Mouse (Mus musculus) adrenal gland, postnatal 4 days (tissue): ENCODE measurements around the gene Mapk8ip2. TPM values are rescaled to one million over a fixed set of nuclear protein-coding genes. Genes with fewer than 3 reads are reported as not detected.
"Not testable (repeated sequence)": the region's sequence is repeated elsewhere in the genome, so short reads cannot be mapped to it uniquely, and the experiment has no call there.

Experiments
- DNase-seq, 2 experiments: peaks; one replicate each; pipeline ENCODE4 v3.0.0; 2021 to 2022; ENCODE audit warnings: low spot score in 2 of 2, mixed read lengths in 2 of 2
- long read RNA-seq, 2 experiments: library from polyadenylated mRNA; stranded (forward); transcript quantifications; one replicate each; pipeline ENCODE4 v2.0.0; 2021
- total RNA-seq, 2 experiments: library from RNA; stranded (reverse); gene quantifications; 2 replicates each; pipeline ENCODE4 v1.2.3; 2021

The Mapk8ip2 gene
- total RNA-seq, result 10 to 100 TPM; 20.4 to 22.1 TPM
- long read RNA-seq, experiment 1, full-length matches to known transcripts, result 9 of 13 reads
- long read RNA-seq, experiment 1, partial matches to known transcripts, result 2 of 13 reads
- long read RNA-seq, experiment 1, other reads (novel, unspliced or antisense), result 2 of 13 reads
- long read RNA-seq, experiment 2, full-length matches to known transcripts, result 8 of 24 reads
- long read RNA-seq, experiment 2, partial matches to known transcripts, result 14 of 24 reads
- long read RNA-seq, experiment 2, other reads (novel, unspliced or antisense), result 2 of 24 reads

DNA sequence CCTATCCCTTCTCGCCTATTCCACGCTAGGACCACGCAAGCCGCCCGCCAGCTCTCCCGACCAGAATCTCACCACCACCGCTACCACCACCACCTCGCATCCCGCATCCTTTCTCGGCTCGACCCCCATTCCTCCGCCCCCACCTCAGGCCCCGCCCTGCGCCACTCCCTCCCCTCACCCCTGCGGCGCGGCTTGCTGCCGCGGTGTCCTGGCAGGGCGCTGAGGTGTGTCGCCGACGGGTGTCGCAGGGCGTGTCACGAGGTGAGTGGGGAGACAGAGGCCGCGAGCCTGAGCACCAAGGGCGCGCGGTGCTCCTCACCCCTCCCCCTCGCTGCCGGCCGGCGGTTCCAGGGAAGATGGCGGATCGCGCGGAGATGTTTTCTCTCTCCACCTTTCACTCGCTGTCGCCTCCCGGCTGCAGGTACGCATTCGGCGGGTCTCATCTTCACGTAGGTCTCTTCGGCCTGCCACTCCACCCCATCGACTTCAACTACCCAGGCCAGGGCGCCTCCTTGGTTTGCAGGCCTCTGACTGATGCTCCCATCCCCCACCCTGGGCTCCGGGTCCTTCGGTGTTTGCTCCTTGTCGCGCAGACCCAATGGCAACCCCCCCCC, at the start of gene Mapk8ip2:
Gene Mapk8ip2 (plus strand): TSS at position 49 of the 614 bp plus-strand sequence.
- DNase-seq, result no peak

DNA sequence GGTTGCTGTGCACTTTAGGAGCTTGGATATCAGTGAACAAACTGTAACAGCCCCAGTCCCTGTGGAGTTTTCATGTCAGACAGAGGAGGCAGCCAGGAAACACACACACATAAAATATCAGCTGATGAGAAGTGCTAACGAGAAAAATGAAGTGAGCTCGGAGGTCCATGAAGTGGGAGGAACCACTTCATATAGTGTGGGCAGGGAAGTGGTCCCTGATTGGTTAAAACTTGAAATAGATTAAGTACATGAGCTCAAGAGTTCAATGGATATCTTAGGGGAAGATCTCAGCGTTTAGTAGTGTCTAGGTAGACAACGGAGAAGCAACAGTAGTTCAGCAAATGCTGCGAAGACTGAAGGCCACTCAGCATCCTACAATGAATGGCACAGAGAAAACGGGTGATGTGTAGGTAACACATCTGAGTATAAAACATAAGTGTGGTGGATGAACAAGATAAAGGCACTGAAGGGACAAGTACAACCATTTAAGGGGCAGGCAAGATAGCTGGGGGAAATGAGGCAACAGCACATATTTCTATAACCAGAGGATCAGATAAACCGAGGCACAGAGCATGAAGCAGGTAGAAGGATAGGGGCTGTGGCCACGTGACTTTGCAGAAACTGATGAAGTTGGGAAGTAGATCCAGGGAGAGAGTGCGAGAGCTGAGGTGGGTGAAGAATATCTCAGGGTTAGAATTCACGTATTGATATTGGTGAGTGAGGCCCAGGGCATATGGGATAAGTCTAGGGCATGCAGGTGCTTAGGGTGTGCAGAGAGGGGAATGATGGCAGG, 48.7 kb upstream of the Mapk8ip2 start:
- no peak for DNase-seq

DNA sequence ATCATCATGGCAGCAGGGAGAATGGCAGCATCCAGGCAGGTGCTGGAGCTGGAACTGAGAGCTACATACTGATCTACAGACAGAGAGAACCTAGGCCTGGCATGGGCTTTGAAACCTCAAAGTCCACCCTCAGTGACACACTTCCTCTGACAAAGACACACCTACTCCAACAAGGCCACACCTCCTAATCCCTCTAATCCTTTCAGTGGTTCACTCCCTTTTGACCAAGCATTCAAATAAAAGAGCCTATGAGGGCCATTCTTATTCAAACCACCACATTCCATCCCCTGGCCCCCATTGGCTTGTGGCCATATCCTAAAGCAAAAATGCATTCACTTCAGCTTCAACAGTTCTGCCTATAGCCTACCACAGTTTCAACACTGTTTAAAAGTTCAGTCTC, 47.0 kb upstream of the Mapk8ip2 start:
- DNase-seq, result no peak

DNA sequence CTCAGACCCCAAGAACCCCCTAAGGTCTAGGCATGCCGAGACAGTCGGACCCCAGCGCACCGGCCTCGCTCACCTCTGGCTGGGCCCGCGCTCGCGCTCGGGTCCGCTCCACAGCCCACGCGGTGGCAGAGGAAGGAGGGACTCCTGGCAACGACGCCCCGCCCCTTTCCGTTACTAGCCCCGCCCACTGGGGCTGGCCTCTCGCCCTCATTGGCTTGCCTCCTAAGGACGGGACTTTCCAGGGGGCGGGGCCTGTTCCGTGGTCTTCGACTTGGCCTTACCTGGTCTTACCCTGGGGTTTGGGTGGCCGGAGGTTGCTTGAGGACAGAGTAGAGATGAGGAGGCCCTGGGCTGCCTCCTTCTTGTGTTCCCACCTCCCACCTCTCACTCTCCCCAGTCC, 43.6 kb upstream of the Mapk8ip2 start, which contains the start of gene Syce3:
Gene Syce3 (minus strand): TSS at position 386 of the 400 bp plus-strand sequence.
- DNase-seq, result no peak

DNA sequence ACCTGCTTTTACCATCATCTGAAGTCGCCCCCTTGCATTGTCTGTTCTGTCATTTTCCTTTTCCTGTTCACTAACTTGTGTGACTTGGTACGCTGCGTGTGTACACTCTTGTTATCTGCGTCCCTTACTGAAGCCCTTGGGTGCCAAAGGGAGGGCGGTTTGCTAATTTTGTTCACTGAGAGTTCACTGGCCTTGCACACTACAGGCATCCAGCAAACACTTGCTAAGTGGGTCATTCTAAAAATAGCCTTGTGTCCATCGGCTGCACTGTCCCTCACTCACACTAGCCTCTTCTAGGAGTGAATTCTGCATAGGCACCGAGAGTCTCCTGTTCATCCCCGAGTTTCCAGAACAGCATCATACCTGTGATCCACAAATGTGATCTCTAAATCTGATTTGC, 38.4 kb upstream of the Mapk8ip2 start:
- no peak for DNase-seq

DNA sequence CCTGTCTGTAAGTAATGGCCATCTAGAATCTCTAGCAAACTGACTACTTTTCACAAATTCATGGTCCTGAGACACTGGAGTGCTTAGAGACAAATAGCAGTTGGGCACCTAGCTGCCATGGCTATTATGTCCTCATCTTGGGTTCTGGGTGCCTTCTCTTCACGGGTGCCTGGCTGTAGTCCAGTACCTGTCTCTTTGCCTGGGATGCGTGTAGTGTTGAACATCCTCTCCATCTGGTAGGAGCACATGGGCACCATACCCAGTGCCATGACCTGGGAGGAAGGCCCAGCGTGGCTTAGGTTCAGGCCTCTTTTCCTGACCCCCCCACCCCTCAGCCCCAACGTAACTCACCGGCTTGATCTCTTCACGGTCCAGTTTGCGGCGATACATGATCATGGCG, 31.8 kb upstream of the Mapk8ip2 start:
- DNase-seq, result no peak

DNA sequence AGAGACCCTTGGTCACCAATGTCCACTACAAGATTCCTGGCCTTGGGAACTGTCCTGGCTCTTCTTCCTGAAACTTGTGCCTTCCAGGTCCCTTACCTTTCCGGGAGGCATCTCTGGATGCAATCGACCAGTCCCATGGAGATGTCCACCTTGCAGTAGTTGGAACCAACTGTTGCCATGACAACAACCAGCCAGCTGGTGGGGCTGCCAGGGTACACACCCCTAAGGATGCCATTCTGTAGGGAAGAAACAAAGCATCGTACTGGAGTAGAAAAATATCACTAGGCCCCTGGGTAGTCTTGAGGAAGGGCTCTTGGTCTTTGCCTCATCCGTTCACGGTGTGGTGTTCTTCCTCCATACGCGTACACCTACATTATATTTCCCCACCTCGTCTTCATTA, 29.1 kb upstream of the Mapk8ip2 start:
- no peak for DNase-seq

DNA sequence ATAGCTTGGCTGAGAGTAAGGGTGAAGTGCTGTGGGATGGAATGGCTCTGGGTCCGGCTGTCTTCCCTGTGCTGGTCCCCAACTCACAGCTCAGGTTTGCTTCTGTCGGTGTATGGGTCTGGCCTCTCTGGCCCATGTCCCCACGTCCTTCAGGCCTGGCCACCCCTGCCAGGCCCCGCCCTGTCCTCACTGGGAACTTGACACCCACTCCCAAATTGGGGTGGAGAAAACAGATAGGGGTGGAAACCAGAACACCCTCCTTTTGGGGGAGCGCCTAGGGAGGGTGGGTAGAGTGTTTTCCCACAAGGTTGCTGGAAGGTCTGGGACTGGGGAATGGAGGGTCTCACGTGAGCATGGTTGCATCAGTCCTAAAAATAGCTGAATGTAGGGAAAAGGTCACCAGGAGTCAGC, 28.0 kb upstream of the Mapk8ip2 start, which contains the start of gene Cpt1b:
Gene Cpt1b (minus strand): TSS at position 153 of the 411 bp plus-strand sequence.
- no peak for DNase-seq

DNA sequence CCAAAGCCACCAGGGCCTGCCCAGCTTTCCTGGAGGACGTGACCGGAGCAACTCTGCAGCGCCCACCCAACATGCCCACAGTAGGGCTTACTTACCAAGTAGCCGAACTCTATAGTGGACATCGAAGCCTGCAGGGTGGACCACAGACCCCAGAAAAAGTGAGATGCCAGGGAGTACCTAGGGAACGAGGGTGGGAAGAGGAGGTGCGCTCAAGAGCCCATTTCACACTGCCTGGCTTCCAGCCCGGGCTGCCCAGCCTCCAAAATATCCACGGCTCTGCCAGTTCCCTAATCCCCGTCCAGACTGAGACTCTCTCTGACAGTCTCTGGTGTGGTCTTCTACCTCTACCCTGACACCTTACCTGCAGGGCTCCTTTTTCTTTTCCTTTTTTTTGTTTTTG, 27.0 kb upstream of the Mapk8ip2 start:
- DNase-seq, result no peak

DNA sequence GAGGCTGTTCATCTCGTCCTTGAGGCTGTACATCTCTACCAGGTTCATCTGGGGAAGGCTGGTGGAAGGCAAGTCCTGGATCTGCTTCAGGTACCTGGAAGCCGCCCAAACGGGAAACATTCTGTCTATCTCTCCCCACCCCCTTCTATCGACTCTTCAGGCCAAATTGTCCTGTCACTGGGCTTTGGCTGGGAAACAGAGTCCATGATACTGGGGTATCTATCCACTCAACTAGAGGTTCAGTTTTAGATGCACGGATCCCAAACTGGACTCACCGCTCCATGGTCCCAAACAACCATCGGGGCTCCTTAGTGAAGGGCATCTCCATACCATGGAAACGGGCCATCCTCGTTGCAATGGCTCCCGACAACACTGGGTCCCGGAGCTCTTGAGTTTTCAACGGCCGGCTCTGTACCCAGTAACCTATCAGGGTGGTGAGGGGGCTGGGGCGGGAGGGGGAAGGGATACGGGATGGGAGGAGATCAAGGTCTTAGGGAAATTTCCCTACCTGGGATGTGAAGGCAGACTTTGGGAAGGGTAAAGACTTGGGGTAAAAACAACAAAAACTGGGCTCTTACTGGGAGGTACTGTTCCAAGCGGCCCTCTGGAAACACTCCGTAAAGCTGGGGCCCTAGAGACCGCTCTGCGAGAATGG, 25.4 kb upstream of the Mapk8ip2 start:
- no peak for DNase-seq

DNA sequence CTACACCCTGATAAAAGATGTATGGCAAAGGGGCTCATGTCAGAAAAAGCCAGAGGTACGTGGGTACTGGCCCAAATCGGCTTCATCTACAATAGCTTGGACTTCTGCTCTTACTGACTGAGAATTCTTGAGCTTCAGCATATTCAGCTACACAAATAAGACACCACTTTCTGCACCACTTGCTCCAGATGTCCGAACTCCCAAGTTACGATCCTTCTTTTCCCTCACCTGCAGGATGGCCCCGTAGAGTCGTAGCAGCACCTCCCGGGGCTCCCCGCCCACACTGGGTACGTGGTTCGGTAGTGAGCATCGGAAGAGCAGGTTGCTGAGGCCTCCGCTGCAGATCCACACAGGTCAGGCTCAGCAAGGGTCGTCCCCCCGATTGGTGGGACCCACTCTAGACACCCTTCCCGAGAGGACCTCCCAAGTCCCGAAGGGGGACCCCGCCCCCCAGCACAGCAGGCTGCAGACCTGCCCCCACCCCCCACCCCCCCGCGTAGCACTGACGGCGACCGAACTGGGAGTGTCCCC, 24.8 kb upstream of the Mapk8ip2 start:
- no peak for DNase-seq

DNA sequence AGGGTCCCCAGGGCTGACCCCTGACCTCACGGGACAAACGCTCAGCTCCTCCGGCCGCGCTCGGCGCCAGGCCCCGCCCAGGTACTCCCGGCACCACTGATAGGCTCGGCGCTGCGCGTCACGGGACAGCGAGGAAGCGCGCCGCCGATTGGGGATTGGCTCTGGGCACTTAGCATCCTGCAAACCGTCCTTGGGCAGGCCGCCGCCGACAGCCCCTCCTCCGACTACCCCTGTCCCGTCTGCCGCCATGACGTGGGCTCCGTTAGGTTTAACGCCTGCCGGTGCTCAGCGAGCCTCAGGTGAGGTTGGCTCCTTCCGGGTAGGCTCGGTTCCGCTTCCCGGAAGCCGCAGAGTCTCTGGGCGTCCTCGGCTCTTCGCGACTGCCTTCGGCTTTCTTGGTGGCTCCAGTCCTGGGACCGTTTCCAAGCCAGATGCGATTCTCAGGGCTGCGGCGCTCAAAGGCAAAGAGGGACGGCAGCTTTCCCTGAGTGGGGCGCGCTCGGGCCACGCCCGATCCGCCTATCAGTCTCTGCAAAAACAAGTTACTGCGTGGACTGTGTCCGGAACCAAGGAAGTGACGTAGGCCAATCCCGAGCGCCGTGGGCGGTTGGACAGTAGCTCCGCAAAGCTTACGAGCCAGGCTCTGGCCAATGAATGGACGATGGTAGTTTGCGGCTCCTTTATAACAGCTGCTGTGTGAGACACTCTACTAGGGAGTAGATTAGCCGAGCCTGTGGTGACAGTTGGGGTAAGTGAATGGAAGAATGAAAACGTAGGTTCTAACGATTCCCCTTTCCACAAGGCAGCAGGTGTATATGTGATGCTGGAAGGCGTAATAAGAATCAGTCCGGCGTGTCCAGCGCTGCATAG, 24.1 kb upstream of the Mapk8ip2 start, which contains the start of the genes C730034F03Rik, Gm44502 and Chkb:
Gene C730034F03Rik (plus strand): TSS at position 238 of the 870 bp plus-strand sequence.
Gene Gm44502 (minus strand): TSS at position 345 of the 870 bp plus-strand sequence.
Gene Chkb (minus strand): TSS at position 557 of the 870 bp plus-strand sequence.
- DNase-seq, result peak; percentile 76 to 80

DNA sequence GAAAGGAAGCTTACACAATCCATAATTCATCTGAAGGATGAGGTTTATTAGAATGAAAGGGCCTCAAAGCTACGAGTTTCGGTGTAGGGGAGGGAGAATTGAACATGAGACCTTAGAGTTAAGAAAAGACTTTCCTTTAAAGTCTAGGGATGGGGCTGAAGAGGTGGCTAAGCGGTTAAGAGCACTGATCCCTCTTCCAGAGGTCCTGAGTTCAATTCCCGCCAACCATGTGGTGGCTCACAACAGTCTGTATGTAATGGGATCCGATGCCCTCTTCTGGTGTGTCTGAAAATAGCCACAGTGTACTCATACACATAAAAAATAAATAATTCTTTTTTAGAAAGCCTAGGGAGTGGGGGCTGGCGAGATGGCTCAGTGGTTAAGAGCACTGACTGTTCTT, 23.4 kb upstream of the Mapk8ip2 start:
- DNase-seq, result no peak

DNA sequence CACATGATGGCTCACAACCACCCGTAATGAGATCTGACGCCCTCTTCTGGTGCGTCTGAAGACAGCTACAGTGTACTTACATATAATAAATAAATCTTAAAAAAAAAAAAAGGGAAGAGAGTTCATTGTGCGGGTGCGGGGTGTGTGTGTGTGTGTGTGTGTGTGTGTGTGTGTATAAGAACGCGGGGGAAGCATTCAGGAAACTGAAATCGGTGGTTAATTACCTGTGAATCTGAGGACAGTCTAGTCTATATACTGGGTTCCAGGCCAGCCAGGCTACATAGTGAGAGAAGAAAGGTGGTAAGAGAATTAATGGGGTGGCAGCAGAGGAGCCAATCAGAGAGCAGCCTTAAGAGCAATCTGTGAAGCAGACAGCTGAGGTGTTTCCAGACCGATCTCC, 22.9 kb upstream of the Mapk8ip2 start:
- not testable (repeated sequence) for DNase-seq

DNA sequence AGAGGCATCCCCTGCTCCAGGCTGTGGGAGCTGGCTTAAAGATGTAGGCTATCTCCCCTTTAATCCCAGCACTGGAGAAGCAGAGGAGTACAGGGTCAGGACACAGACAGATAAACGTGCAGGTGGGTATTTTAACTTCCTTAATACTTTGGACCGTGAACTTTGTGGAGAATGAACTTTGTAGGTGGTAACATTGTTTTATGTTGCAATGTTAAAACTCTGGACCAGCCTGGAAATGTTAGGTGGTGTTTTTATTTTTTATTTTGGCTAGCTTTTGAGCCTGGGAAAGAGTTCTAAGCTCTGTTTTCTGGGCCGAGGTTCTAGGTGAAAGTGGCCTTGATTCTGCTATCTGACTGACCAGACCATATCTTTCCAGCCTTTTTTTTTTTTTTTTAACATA, 22.4 kb upstream of the Mapk8ip2 start:
- DNase-seq, result no peak

DNA sequence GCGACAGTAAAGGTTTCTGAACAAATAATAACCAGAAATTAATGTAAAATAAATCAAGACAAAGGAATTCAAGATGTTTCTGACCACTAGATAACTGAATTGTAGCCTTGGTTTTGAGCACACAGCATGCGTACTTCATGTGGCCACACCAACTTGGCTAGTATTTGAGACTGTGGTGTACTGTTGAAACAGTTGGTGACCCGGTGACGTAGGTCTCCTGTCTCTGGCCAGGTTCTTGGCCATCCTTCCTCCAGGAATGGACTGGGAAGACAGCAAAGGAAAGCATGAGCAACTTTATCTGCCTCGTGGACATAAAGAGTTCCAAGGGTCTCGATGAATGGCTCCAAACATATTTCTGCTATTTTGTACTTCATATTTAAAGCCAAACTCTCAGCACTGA, 21.9 kb upstream of the Mapk8ip2 start:
- DNase-seq, result no peak

DNA sequence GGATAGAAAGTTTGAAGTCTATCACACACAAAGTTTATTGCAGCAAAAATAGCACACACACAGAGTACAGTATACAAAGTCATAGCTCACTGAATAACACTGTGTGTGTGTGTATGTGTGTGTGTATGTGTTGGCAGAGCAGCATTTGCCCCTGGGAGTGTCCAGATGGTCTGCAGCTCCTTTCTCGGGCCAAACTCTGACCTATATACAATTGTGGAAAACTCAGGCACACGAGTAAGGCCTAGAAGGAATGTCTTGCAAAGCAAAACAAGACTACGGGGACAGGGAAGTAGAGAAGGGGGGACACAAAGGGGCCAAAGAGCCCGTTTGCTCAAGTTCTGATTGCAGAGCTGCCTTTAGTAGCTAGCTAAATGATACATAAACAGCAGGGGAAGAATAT, 20.8 kb upstream of the Mapk8ip2 start:
- DNase-seq, result no peak

DNA sequence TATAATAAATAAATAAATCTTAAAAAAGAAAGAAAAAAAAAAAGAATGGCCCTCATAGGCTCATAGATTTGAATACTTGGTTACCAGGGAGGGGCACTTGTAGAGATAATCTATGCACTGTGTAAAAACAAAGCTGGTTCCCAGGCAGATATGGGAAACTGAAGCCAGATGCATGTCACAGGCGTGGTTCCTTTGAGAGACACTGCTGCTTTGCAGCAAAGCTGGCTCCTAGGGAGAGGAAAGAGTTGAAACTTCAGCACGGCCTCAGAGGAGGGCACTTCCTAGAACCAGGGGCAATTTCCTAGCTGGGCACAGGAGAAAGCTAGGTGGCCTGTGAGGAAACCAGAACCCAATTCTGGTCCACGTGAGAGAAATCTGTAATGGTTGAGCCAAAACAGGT, 19.6 kb upstream of the Mapk8ip2 start:
- DNase-seq, result no peak

DNA sequence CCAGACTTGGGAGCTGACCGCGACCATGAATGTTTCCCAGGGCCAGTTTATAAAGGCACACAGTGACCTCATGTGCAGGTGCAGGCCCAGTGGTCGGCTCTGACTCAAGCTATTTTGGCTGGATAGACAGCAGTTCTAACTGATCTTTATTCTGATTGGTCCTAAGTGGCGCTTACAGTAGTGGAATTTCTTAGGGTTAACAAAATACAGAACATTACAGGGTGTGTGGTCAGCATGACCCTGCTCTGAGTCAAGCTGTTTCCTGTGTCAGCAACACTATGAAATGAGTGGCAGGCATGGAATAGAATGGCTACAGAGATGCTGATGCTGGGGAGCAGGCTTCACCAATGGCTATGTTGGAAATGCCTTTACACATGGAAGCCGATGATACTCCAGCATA, 17.8 kb upstream of the Mapk8ip2 start:
- DNase-seq, result no peak

DNA sequence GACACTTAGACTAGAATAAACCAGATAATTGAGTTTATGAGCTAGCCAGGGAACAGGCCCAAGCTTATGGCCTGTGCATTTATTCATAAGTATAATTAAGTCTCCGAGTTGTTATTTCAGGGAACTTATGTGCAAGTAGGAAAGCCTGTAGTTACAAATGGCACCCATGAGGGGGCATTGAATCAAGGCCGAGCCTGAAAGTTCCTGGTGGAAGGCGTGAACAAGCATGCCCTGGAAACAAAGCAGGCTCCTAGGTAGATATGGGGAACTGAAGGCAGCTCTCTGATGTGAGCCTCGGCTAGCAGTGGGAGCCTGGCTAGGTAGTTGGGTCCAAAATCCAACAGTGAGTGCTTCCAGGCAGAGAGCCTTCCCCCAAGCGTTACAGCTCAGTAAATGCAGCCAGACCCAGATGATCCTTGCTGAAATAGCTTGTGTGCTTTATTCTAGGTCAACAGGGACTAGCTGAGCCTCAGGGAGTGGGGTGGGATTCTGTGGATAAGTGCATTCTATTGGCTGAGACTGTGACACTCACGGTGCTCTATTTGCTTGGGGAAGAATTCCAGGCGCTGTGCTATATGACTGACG, 11.1 kb upstream of the Mapk8ip2 start:
- DNase-seq, result no peak
